Mouse (Mus musculus) heart, postnatal 10 days (tissue): Measurements from ENCODE around the gene Fbxw10. TPM values are rescaled to one million over a fixed set of nuclear protein-coding genes. Genes with fewer than 3 reads are reported as not detected.

Experiments used
- DNase-seq, 2 experiments: peaks; one replicate each; pipeline ENCODE4 v3.0.0; 2021
- intact Hi-C: fragments of 180-260 bp; cut with DNase I; formaldehyde crosslinking; loops from one replicate; pipeline ENCODE4 v1.15.1; 2025
- total RNA-seq, 2 experiments: library from RNA; stranded (reverse); gene quantifications; 2 replicates each; pipeline ENCODE4 v1.2.3; 2021

Gene Fbxw10
- total RNA-seq, 2 experiments from 2014 or later, result 0.26 to 0.27 TPM

DNA sequence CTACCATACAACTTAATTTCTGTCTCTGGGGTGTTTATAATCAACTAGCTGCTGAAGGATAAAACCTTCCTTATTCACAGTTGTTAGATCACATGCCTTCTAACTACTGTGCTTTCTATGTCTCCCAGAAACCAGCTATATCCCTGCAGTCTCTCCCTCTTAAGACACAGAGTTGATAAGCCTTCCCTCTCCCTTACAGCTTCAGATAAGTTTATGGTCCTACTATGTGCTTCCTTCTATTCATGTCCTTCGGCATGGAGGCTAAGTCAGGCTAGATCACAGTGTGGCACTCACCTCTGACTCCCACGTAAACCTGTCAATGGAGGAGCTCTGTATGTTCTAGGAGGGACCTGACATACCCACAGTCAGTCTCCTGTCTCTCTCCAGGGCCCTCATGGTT lies 16.5 kb upstream of the Fbxw10 start:
- intact Hi-C loops, result no loop called here
- no peak for DNase-seq

DNA sequence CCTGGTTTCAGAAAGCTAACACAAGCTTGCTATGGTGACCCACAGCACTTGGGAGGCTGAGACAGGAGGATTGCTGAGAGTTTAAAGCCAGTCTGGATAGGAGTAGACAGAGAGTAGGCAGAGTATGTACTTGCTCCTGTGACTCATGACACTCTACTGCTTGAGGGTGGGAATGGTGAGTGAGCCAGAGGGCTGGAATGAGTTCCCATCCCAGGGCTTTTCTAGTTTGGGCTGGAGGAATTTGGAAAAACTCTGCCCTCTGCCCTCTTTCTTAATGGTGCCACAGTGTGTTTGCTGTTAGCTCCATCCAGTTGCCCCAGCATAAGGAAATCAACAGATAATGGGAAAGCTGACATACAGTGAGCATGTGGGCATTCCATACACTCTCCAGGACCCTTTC lies 15.0 kb upstream of the Fbxw10 start:
- intact Hi-C loops, result no loop called here
- no peak for DNase-seq

DNA sequence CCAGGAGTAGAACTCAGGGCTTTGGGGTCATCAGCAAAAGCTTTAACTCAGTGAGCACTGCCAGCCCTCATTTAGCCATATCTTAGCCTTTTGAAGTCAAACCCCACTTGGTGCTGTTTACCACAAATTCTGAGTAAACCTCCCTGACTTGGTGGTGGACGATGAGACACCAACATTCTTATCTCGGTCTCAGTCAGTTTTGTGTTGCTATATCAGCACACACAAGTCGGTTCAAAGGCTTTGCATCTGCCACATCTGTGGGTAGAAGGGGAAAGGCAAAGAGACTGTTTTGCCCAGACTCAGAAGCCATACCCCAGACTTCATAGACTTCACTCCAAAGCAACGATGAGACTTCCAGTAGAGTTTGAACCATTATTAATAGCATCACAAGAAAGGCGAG lies 2.3 kb upstream of the Fbxw10 start:
- intact Hi-C loops, result no loop called here
- DNase-seq, result no peak

DNA sequence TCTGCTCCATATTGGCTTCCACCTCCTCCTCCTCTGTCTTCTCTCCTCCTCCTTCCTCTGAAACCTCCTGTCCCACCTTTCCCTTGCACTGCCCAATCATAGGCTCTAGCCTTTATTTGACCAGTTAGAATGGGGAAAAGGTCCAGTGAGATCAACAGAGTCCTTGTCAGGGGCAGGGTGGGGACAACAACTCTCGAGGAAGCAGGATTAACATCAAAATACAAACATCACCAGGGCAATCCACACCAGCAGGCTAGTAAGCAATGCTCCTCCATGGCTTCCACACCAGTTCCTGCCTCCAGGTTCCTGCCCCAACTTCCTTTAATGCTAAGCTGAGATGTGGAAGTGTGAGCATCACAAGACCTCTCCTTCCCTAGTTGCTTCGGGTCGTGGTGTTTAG lies 1.1 kb upstream of the Fbxw10 start:
- no peak for DNase-seq
- intact Hi-C loops, result no loop called here

DNA sequence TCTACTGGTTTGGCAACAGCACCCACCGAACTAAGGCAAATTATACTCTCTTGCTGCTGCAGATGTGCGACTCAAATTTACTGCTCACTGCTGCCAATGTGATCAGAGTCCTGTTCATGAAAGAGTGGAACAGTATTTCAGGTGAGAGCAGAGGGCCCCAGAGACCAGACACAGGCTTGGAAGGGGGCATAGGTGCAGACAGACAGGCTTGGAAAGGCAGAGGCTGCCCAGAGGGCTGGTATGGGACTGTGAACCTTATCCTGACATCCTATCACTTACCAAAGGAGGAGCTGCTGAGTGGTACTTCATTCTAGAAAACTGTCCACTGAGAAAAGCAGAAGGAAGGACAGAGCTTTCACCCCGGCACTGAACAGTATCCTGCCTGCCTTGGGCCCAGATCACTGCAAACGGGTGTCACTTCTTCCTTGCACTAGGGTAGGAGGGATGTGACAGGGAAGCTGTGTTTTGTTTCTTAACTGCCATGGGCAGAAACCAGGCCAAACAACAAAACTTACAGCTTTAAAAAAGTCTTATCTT lies 854 bp downstream of the Fbxw10 start:
- DNase-seq, result peak; percentile 18 to 19
- intact Hi-C loops, result no loop called here

DNA sequence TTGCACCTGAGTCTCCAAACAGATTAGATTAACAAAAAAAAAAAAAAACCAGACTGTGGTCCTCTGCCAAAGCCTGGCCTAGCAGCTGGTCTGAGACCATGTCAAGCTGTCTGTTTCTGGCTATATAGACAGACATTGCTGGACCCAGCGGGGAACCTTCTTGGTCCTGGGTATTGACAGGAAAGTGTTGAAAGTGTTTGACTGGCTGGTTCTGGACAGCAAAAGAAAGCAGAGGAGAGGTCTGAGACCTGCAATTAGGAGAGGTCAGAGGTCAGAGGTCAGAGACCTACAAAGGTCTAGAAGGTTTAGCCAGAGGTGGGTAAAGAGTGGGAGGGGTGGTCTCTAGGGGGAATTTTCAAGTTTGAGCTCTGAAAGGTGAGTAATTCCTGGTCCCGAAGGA lies 1.4 kb downstream of the Fbxw10 start:
- intact Hi-C loops, result no loop called here
- no peak for DNase-seq

DNA sequence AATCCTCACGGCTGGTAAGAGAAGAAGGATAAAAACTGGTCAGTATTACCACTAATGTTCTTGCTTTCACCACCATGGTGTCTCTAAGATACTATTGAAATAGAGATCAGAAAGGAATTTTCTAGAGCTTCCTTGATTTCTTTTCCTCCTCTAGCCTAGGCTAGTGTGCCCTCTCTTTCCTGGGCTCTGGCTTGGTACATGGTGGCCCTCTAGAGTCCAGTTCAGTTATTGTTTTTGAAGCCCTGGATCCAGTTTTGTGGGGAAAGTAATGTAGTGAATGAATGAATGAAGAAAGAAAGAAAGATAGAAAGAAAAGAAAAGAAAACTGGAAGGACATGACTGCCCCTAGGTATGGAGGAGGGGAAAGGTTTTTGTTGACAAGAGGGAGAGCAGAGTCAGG lies 4.3 kb downstream of the Fbxw10 start:
- intact Hi-C loops, result loop anchor here (1.0 to 5.0 kb wide), 2 partner anchors 95 to 109 kb away; no protein-coding TSS in a partner anchor
- DNase-seq, result peak; percentile 34 to 48

DNA sequence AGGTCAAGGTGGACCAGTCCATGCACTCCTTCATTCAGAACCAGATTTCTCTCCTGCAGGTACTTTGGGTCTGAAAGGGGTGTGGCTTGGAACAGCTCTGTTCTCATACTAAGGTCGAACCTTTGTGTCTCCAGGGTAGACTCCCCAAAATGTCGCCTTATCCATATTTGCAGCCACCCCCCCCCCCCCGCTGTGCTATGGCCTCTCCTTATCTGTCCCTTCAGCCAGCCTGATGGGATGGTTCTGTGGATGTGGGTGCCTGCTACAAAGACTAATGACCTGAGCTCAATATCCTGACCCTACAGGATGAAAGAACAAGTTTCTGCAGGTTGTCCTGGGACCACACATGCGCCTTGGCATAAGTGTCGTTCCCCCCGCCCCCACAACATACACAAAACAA lies 6.5 kb downstream of the Fbxw10 start:
- no peak for DNase-seq
- intact Hi-C loops, result loop anchor here (5.0 kb wide), 1 partner anchor 111 kb away; no protein-coding TSS in a partner anchor

DNA sequence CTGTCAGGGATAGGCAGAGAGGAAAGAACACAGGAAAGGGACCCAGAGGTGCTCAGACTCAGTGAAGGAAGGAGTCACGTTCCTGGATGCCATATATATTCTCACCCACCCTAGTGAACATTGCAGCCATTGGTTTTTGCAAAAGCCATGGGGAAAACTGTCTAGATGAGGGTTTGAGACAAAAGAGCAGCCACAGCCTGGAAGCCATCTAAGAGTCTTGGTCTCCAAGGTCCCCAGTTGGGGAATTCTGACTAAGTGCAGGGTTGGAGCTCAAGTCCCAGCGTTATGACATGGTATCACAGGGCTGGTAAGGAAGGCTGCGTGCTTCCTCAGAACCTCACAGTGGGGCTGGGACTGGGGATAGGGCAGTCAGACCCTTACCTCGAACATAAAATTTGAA lies 18.7 kb downstream of the Fbxw10 start:
- no peak for DNase-seq
- intact Hi-C loops, result no loop called here

DNA sequence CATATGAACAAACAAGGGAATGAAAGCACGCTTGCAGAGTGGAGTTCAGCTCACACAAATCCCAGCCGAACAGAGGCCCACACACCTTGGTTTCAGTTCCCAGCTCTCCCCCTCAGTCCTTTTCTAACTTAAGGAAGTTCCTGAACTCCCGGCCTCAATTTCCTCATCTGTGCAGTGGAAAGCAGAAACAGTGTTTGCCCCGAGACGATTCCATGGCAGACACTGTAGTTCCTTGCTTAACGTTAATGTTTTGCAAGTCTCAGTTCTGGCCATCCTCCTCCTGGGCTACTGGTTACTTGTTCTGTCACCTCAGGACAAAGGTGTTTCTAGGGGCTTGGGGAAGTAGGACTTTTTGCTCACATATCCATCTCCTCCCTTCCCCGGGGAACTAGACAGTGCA lies 19.8 kb downstream of the Fbxw10 start:
- intact Hi-C loops, result no loop called here
- DNase-seq, result no peak

DNA sequence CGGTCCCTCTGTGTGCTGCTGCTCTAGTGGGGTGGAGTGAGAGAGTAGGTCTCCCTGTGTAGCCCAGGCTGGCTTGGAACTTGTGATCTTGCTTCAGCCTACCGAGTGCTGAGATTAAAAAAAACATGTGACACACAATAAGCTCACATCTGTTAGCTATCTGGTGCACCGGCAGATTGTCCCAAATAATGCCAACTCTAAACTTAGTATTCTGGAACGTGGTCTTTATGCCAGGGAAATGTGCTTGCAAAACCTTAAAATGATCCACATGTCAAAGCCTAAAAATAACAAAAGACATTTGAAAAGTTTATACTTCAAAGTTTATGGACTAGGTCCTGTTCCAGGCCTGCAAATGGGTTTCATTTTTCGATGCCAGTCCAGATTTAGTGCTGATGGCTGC lies 22.3 kb downstream of the Fbxw10 start:
- DNase-seq, result no peak
- intact Hi-C loops, result no loop called here

DNA sequence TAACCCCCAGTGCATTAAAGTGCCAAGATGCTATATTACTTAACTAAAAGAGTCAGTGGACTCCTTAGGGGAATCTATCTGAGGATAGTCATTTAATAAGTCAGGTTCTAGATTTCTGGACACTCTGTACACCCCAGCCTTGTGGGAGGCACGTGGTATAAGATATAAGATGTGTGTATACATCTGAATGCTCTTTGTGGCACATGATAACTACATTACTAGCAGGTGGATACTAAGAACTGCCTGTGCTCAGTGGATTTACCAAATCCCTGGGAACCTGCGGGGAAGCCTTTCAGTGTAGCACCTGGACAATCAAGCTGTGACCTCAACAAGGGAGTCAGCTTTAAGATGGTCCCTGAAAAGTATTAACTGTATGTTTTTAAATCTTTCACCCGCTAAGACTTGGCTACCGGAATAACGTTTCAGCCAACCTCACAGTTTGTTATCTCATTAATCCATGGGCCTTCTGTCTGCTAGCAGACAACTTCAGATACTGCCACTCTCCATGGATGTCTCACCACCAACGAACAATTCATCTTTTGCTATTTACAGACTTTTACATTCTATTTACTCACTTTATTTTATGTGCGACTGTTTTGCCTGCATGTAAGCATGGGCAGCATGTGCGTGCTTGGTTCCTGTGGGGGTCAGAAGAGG lies 23.0 kb downstream of the Fbxw10 start:
- DNase-seq, result no peak
- intact Hi-C loops, result no loop called here

DNA sequence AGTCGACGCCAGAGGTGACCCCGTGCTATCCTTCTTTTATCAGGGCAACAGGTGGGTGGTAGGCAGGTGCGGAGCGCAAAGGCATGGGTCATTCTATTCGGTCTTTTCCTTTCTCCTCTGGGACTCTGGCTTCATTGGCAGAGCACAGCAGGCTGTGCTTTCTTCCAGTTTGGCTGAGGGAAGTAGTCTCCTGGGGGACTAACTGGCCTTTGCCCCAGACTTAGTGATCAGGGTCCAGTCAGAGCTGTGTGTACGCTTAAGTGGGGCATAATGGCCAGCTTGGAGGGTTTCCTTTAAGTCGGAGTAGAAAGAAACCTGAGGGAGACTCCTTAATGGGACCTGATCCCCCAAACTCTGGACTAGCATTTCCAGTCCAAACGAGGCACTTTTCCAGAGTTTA lies 26.6 kb downstream of the Fbxw10 start:
- intact Hi-C loops, result no loop called here
- no peak for DNase-seq

DNA sequence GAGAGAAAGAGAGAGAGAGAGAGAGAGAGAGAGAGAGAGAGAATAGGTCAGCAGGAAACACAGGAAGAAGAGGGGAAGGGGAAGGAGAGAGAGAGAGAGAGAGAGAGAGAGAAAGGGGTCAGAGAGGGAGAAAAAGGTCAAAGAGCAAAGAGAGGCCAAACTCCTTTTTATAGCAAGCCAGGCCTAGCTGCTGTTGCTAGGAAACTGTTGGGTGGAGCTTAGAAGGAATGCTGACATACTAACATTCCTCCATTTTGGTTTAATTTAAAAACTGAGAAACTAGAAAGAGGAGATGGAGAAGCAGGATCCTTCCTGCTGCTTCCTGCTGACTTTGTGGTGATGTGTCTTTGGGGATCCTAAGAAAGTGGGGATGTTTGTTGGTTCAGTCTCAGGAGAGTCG lies 28.8 kb downstream of the Fbxw10 start:
- no peak for DNase-seq
- intact Hi-C loops, result loop anchor here (2.0 kb wide), 1 partner anchor 55 kb away; the partner anchor contains the start of gene Trim16

DNA sequence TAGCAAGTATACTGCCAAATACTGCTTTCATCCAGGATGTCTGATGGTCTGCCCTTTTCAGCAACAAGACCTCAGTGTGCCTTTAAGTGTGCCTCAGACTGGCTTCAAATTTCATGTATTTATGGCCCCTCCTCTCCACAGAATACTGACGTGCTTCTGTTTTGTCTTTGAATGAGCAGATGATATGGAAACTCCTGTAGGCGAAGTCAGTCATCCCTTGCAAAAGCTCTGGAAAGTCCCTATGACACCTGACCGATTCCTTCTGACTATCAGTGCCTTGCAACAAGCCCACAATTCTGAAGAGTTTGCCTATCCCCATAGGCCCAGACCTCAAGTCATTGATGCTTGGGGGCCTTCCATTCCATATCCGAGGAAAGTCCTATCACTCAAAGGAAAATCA lies 29.6 kb downstream of the Fbxw10 start:
- no peak for DNase-seq
- intact Hi-C loops, result loop anchor here (2.0 kb wide), 1 partner anchor 56 kb away; the partner anchor contains the start of gene Trim16

DNA sequence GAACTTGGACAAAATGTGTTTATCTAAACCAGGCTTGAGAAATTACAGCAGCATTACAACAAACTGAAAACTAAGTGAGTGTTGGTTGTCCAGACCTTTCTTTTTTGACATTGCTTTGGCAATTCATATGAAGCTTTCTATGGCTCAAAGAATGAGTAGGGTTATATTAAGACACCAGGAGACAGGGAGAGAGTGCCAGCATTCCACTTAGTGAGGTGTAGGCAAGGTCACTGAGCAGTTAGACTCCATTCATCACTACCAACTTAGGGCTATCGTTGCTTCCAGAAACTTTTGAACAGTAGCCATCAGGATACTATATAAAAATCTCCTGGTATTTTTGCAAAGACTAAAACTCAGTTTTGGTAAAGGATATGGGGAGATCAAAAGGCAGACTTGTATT lies 30.5 kb downstream of the Fbxw10 start:
- intact Hi-C loops, result loop anchor here (2.0 kb wide), 1 partner anchor 57 kb away; the partner anchor contains the start of gene Trim16
- peak; percentile 51 to 57 for DNase-seq

DNA sequence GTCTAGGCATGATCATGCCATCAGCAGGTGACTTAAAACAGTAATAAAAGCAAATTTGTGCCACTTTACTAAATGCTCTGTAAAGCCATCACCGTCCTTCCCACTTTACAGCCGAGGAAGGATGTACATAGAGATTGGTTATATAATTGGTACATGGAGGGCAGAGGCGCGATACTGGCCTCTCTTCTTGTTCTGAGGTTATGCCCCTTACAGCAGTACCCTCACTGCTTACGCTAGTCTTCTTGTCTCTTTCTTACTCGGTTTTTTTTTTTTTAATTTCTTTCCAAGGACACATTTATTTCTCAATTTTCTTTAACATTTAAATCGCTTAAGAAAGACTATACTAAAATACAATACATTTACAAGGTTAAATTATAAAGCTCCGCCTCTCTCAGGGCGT lies 31.9 kb downstream of the Fbxw10 start:
- peak in 1 of 2 experiments; percentile 22 for DNase-seq
- intact Hi-C loops, result no loop called here

DNA sequence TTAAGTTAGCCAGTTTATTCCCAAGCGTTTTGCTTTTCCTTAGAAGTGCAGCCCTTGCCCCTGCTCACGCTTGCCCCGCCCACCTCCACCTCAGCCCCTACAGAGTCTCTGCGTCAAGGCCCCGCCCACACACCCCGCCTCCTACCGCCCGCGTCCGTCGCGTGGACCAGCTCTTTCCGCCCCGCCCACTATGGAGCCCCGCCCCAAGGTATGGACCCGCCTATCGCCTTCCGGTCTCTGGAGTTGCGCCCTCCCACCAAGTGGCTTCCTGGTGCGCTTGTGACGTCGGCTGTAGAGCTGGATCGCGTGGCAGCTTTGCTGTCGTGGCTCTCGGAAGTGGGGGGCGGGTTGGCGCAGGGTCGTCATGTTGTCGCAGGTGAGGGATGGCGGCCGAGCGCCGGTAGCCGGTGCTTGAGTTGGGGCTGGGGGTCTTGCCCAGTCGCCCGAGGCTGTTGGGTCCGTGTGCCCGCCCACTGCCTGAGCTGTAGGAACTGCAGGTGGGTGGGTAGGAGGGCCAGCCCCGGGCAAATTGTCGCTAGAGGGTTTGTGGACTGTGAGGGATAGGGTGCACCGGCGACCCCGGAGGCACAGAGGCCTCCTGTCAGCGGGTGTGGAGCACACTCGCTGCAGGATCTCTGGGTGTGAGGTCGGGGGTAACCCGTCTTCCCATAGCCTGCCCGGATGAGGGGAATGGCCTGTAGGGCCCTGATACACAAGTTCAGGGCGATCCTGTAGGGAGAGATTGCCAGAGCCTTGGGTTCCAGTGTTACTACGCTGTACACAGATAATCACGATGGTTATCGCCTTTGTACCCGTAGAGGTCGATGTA lies 32.6 kb downstream of the Fbxw10 start, which contains the start of gene Tvp23b:
Gene Tvp23b, plus strand, starts transcription at position 236 of the 829 bp plus-strand sequence.
- intact Hi-C loops, result no loop called here
- peak; percentile 99 for DNase-seq

DNA sequence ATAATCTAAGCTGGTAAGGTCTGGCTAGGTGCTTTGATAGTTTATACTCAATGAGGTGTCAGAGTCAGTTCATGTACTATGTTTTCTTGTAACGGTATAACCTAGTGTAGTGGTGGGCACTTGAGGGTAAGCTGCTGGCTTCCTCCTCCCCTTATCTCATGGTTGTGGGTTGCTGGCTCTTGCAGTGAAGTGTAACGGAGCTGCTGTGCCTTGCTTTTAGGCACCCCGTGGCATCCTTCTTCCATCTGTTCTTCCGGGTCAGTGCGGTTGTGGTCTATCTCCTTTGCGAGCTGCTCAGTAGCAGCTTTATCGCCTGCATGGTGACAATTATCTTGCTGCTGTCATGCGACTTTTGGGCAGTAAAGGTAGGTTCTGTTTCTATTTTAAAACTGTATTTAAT lies 36.5 kb downstream of the Fbxw10 start:
- no peak for DNase-seq
- intact Hi-C loops, result no loop called here

DNA sequence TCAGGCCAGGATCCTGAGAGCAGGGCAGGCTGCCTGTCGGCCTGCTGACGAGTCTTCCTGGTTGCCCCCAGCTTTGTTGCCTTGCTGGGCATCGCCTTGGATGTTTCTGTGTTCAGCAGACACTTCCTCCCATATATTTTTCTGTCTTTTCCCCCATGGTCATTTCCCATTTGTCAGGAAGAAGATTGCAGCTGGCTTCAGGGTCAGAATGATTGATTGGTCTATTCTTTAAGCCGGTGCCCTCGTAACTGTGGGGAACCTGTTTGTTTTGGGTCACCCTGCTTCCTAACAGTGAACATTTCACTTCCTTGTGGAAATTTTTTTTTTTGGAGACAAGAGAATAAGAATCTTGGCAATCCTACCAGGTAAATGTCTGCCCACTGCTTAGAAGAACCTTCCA lies 38.5 kb downstream of the Fbxw10 start:
- DNase-seq, result no peak
- intact Hi-C loops, result no loop called here

DNA sequence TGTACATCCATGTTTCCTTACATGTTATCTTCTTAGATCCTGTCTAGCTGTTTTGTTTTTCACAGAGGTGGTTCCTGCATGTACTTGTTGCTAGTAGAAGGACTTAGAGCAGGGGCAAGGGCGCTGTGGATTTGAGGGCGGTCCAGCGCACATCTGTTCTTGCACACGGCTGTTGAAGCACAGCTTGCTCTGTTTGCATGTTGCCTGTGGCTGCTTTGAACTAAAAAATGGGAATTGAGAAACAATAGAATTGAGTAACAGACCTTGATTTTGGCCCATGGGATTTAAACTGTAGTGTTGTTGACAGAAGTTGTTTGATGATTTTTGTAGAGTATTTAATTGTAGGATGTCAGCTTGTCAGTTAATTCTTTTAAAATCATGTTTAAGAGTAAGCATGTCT lies 43.9 kb downstream of the Fbxw10 start:
- intact Hi-C loops, result no loop called here
- DNase-seq, result no peak

DNA sequence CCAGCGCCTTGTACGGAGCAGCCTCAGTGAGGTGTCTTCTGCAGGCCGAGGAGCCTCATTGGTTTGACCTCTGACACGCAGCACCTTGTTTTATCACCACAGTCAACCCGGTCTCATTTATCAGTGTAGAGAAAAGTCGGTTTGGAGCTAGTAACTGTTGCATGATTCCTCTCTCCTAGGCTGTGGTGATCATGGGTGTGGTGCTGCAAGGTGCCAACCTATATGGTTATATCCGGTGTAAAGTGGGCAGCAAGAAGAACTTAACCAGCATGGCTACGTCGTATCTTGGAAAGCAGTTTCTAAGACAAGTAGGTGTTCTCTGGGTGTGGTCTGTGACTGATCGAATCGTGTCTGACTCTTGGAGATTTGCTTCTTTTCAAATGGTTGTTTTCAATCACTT lies 44.9 kb downstream of the Fbxw10 start:
- intact Hi-C loops, result no loop called here
- no peak for DNase-seq
